Mouse (Mus musculus) ovary, postnatal 14 days (tissue): ENCODE data around the gene Galntl6.
"Not testable (repeated sequence)": the region's sequence is repeated elsewhere in the genome, so short reads cannot be mapped to it uniquely, and the experiment has no call there.

Source experiments
- DNase-seq: peaks from one replicate; pipeline ENCODE4 v3.0.0; 2022; ENCODE audit warnings: low spot score

Galntl6 gene

GRCm38 (mm10) chr8:57765726-57766351 lies 1146.6 kb downstream of the Galntl6 start:
- DNase-seq, result no peak

- DNase-seq, result no peak
These were observed 1147.2 kb downstream of the Galntl6 start for GRCm38 (mm10) chr8:57765192-57765591.

- not testable (repeated sequence) for DNase-seq
These were observed 1149.8 kb downstream of the Galntl6 start for GRCm38 (mm10) chr8:57762622-57763021.

- DNase-seq, result no peak
These were observed 1151.5 kb downstream of the Galntl6 start for GRCm38 (mm10) chr8:57760921-57761320.

GRCm38 (mm10) chr8:57758857-57759256 lies 1153.6 kb downstream of the Galntl6 start:
- DNase-seq, result no peak

GRCm38 (mm10) chr8:57757476-57757875 lies 1155.0 kb downstream of the Galntl6 start:
- no peak for DNase-seq

GRCm38 (mm10) chr8:57754066-57754465 lies 1158.4 kb downstream of the Galntl6 start:
- DNase-seq, result no peak

- no peak for DNase-seq
These were observed 1168.8 kb downstream of the Galntl6 start for GRCm38 (mm10) chr8:57743636-57744035.

GRCm38 (mm10) chr8:57741983-57742382 lies 1170.5 kb downstream of the Galntl6 start:
- DNase-seq, result no peak

GRCm38 (mm10) chr8:57741309-57741708 lies 1171.1 kb downstream of the Galntl6 start:
- DNase-seq, result no peak

- no peak for DNase-seq
These were observed 1175.2 kb downstream of the Galntl6 start for GRCm38 (mm10) chr8:57737281-57737680.

GRCm38 (mm10) chr8:57732795-57733194 lies 1179.6 kb downstream of the Galntl6 start:
- no peak for DNase-seq

GRCm38 (mm10) chr8:57731666-57732065 lies 1180.8 kb downstream of the Galntl6 start:
- no peak for DNase-seq

- no peak for DNase-seq
These were observed 1184.2 kb downstream of the Galntl6 start for GRCm38 (mm10) chr8:57728276-57728675.

- DNase-seq, result no peak
These were observed 1187.4 kb downstream of the Galntl6 start for GRCm38 (mm10) chr8:57724843-57725627.
